Mouse (Mus musculus): ENCODE results near the gene N4bp3.
"Not testable (repeated sequence)": the region's sequence is repeated elsewhere in the genome, so short reads cannot be mapped to it uniquely, and the experiment has no call there.

Gene N4bp3

DNA sequence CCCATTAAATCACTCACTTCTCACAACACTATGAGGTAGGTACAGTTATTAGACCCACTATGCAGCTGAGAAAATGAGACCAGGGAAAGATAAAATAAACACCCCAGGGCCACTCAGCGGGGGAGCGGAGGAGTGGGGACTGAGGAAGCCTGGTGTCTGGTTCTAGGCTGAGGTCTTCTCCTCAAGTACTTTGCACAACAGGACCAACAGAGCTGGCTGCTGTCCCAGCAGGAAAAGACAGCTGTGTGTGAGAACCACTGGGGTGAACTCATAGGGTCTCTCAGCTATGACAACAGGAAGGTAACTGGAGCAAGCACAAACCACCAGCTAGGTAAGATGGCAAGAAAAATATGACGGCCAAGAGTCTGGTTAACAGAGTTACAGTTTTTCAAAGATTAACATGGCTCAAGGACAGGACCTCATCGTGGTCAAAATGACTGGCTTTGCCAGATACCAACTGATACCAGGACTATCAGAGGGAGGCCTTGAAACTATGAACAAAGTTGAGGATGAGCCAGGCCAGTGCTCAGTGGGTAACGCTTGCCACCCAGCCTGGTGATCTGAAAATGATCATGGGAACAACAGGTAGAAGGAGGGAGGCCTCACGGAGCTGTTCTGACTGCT lies 18.4 kb downstream of the N4bp3 start:
- DNase-seq (ENCODE audit: extremely low read depth, low read depth, low spot score), result no peak

DNA sequence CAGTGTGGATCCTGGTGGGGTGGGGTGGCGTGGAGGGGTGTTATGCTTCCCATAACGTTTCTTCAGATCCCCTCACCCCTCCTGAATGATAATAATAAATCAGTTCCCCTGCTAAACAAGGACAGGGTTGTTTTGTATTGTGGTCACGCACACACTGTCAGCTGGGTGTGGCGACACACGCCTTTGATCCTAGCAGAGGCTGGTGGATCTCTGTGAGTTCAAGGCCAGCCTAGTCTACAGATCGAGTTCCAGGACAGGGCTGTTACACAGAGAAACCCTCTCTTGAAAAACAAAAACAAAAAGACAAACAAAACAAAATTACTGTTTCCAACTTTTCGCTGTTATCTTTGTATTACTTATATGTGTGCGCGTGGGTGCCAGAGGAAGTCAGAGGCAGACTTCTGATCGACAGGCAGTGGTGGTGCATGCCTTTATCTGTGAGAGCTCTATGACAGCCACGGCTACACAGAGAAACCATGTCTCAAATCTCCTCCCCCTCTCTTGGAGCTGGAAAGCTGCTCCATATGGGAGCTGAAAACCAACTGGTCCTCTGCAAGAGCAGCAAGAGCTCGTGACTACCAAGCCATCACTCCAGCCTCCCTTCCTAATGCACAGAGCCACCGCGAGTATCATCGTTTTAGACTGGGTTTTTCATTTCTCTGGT lies 20.9 kb downstream of the N4bp3 start:
- no peak for DNase-seq (ENCODE audit: extremely low read depth, low read depth, low spot score)

DNA sequence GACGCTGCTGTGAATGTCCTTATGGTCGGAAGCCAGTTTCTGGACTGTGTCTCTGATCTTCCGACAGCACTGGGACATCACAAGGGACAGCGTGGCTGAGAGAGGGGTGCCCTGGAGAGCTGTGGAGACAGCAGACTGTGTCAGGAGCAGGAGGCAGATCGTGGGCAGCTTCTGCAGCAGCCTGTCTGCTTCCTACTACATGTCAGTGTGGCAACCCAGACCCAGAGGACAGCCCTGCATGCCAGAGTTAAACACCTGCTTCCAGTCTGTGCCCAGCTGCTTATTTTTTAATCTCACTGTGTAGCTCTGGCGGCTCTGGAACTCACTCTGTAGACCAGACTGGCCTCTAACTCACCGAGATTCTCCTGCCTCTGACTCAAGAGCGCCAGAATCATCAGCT lies 22.7 kb downstream of the N4bp3 start:
- DNase-seq (ENCODE audit: extremely low read depth, low read depth, low spot score), result no peak

DNA sequence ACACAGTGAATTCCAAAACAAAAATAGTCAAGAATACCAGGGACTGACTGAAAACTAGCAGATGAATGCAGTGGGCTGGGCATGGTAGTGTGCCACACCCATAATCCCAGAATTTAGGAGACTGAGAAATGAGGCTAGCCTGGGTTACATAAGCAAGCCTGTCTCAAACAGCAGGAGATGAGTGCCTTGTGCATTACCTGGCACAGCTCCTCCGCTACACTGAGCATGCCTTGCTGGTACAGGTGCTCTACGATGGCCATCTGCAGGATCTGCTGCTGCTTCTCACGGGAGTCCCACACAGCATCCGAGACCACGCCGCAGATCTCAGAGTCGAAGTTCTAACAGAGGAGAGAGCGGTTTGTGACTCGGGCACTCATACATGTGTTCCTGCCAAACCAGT lies 23.2 kb downstream of the N4bp3 start:
- DNase-seq (ENCODE audit: extremely low read depth, low read depth, low spot score), result no peak

DNA sequence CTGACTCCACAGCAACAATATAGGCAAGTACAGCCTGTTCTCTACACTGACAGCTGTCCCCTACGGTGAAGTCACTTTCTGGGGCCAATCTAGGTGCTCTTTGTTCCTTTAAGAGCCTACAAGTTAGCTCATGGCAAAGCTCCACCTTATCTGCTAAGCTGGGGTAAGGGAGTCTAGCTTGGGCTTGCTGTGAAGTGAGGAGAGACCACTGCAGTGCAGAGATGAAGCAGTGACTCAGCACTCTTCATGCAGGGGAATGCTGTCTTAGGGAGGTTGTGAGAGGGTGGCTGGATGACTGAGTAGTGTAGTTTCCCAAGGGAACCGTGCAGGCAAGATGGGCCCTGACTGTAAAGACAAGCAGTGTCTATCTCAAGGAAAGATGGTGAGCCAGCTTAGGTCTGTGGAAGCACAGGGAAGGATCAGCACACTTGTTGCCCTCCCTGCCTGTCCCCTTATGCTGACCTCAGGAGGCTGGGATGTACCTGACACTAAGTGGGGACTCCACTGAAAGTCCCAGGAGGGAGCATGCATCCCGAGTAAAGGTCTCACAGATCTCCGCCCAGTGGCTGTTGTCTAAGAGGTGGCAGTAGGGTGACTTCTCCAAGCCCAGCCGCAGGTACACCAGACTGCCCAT lies 25.3 kb downstream of the N4bp3 start:
- no peak for DNase-seq (ENCODE audit: extremely low read depth, low read depth, low spot score)

DNA sequence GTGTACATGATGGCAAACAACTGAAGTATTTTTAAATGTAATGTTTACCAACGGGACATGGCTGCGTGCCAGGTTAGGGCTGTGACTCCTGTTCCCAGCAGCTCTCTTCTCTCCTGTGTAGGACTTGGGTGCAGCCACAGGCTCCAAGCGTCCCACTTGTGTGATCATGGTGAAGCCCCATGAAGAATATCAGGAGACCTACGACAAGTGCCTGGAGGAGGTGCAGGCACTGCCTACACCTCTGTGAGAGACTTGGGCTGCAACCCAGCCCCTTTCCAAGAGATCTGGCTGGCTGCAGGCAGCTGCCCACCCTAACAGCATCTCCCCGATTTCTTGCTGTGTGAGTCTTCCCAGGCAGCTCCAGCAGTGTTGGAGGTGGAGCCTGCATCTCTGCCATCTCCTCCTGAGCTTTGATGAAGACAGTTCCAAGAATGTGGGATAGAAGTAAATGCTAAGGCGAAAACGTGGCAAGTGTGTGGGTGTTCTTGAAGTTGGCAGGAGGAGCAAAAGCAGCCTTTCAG lies 27.6 kb downstream of the N4bp3 start:
- DNase-seq (ENCODE audit: extremely low read depth, low read depth, low spot score), result no peak

DNA sequence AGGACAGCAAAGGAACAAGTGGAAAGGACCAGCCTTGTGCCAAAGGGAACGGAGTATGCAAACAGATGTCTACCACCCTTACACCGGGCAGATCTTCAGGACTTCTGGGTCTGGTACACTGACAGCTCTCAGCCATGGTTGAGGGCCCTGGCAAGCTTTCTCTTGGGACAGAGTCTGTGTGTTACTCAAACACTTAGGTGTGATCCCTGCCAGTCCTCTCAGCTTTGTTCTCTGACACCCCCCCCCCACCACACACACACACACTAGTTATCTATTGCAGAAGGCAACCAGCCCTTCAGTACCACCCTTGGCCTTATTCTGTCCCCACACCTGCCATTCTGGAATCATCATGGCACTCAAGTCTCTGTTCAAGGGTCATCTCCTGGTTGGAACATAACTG lies 28.9 kb downstream of the N4bp3 start:
- no peak for DNase-seq (ENCODE audit: extremely low read depth, low read depth, low spot score)

DNA sequence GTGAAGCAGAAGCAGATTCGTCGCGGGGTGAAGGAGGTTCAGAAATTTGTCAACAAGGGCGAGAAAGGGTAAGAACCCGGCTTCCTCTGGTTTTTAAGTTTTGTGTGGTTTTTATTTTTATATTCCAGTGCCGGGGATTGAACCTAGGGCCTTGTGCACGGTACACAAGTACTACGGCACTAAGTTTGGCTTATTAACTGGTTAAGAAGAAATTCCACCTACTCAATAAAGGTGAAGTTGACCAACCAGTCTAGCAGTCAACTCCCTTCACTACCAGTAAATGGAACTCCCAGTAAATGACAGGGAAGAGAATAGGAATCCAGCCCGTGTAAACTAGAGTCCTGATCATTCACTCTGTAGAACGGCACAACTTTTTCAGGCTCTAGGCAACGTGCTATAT lies 30.6 kb downstream of the N4bp3 start:
- no peak for DNase-seq (ENCODE audit: extremely low read depth, low read depth, low spot score)

DNA sequence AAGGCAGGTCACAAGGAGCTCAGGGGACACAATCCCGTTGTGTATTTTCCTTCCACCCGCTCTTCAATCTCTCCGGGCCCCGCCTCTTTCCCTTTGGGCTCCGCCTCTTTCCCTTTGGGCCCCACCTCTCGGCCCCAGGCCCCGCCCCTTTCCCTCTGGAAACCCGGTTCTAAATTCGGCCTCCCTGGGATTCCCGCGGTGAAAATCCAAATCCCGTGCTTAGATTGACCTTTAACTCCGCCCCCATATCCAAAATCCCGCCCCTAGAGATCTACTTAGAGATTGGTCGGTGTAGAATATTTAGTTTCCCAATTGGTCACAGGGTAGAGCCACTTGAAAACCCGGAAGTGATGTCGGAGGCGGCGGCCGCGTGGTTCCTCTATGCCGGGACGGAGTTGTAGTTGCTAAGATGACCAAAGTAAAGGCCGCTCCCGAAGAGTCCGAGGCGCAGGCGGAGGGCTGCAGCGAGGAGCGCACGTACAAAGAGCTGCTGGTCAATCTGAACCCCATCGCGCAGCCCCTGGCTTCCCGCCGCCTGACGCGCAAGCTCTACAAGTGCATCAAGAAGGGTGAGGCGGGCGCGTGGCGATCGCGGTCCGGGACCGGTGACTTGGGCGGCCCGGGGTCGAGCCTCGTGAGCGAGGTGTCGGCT lies 31.1 kb downstream of the N4bp3 start, which contains the start of gene Nhp2:
Nhp2 (plus strand) TSS at position 327 of the 652 bp plus-strand sequence.
- peak; percentile 100 for DNase-seq (ENCODE audit: extremely low read depth, low read depth, low spot score)

DNA sequence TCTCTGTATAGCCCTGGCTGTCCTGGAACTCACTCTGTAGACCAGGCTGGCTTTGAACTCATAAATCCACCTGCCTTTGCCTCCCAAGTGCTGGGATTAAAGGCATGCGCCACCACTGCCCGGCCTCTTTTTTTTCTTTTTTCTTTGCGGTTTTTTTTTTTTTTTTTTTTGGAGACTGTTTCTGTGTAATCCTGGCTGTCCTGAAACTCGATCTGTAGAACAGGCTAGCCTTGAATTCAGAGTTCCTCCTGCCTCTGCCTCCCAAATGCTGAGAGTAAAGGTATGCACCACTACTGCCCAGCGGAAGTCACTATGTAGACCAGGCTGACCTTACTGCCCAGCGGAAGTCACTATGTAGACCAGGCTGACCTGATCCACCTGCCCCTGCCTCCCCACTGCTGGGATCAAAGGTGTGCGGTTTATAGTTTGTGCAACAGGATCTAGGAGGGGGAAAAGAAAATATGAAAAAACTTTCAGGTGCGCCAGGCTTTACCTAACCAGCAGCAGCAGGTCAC lies 31.7 kb downstream of the N4bp3 start:
- no peak for DNase-seq (ENCODE audit: extremely low read depth, low read depth, low spot score)

DNA sequence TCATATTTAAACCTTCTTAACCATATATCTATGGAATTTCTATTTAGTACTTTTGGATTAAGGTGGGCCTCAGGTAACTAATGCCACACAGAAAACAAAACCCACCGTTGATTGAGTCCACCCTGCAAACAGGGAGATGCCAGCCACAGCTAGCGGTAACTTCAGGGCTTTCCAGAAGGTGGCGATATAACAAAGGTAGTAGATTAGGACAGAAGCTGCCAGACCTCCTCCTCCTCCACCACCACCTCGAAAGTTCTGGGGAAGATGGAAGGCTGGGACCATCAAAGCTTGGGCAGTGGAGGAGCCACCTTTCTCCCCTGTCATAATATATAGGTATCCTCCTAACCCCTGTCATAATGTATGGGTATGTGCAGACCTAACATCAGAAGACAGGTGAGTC lies 32.9 kb downstream of the N4bp3 start:
- DNase-seq (ENCODE audit: extremely low read depth, low read depth, low spot score), result no peak

DNA sequence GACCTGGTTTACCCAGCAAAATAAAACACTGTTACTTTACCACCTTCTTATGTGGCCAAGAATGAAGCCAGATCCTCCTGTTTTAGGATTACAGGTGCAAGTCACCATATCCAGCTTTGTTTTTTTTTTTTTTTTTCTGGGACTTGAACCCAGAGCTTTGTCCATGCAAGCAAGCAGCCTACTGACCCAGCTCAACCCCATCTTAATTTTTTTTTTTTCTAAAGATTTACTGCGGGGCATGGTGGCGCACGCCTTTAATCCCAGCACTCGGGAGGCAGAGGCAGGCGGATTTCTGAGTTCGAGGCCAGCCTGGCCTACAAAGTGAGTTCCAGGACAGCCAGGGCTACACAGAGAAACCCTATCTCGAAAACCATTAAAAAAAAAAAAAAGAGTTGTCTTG lies 34.5 kb downstream of the N4bp3 start:
- DNase-seq (ENCODE audit: extremely low read depth, low read depth, low spot score), result not testable (repeated sequence)

DNA sequence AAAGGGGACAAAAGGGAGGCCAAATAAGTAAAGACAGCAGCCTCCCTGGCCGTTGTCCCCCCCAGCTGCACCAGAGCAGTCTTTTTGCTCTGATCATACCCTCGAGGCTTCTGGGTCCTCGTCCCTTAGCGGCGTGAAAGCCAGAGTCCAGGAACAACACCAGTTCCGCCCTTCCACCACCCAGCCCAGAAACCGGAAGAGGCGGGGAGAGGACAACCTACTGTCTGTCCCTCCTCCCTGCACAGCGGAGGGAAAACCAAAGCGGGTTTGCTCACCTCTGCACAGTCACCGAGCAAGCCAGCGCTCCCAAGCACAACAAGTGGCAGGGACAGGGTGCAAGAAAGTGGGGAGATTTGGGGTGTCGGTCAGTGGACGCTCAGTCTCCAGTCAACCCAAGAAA lies 35.0 kb downstream of the N4bp3 start:
- DNase-seq (ENCODE audit: extremely low read depth, low read depth, low spot score), result no peak

DNA sequence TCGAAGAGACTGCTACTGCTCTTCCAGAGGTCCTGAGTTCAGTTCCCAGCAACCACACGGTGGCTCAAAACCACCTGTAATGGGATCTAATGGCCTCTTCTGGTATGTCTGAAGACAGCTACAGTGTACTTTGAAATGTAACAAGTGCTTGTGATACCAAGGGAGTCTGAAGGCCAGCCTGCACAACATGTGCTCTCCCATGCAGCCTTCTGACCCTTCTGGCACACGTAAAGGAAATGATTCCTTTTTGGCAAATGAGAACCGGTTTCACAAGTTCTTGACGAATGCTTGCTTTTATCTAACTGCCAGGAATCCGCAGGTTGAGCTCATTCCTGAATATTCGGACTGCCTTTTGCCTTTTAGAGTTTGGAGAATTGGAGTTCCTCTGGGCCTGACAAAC lies 35.5 kb downstream of the N4bp3 start:
- DNase-seq (ENCODE audit: extremely low read depth, low read depth, low spot score), result no peak

DNA sequence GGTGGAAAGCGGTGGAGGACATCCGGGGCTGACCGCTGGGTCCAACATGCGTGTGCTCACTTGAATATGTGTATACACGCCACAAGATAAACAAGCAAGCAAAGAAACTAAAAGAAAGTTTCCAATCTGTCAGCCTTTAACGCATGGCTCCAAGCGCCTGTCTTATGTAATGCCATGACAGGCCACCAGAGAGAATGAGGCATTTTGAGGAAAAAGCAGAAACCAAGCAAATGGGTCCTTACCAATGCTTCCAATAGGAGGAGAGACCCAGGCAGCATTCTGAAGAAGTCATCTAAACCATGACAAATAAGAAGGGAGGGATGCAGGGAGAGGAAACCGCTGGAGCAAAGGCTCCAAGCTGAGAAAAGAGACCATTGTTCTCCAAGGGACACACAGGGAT lies 36.4 kb downstream of the N4bp3 start:
- no peak for DNase-seq (ENCODE audit: extremely low read depth, low read depth, low spot score)

DNA sequence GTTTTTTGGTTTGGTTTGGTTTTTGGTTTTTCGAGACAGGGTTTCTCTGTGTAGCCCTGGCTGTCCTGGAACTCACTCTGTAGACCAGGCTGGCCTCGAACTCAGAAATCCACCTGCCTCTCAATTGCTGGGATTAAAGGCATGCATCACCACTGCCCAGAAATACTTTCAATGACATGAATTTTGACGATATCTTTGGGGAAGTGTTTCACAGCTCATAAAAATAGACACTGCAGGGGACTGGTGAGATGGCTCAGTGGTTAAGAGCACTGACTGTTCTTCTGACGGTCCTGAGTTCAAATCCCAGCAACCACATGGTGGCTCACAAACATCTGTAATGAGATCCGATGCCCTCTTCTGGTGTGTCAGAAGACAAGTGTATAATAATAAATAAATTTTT lies 40.7 kb downstream of the N4bp3 start:
- DNase-seq (ENCODE audit: extremely low read depth, low read depth, low spot score), result not testable (repeated sequence)

DNA sequence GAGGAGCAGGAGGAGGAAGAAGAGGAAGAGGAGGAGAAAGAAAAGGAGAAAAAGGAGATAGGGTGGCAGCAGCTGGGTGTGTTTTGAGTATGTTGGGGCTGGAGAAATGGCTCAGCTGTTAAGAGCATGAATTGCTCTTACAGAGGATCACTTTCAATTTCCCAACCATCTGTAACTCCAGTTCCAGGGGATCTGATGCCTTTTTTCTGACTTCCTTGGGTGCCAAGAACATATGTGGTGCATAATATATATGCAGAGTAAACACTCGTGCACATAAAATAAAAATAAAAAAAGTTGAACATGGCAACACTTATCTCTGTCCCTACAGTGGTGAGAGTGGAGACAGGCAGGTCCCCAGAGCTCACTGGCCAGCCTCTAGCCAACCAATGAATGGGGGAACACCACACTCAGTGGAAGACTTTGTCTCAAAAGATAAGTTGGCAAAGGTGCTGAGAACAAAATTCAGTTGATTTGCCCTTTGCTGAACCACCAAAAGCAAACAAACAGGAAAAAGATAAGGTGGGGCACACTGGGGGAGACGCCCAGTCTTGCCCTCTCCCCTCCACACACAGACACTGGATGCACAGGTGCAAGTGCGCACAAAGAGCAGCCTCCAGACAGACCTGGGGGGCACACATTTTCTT lies 41.3 kb downstream of the N4bp3 start:
- no peak for DNase-seq (ENCODE audit: extremely low read depth, low read depth, low spot score)

DNA sequence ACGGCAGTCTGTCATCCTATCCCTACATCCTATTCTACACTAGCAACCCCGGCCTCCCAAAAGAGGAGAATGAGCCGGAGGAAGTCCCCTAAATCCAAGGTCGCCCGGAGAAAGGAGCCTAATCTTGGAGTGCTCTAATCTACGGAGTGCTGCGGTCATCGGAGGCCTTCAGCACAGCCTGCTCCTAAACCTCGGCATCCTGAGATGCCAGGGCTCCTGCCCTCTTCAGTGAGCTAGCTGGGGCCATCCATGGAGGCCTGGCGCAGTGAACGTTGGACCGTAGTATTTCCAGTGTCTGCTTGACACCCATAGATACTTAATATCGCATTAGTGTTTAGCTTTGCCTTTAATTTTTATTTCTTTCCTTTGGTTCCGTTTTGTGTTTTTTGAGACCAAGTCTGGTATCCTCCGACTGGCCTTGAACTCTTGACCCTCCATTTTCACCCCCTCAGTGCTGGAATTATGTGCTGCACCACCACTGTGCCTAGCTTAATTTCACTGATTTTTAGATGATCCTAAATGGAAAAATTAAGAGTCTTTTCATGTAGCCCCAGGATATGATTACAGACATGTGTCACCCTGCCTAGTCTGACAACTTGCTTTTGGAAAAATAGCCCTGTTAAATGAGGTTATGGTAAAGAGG lies 43.4 kb downstream of the N4bp3 start:
- DNase-seq (ENCODE audit: extremely low read depth, low read depth, low spot score), result no peak

DNA sequence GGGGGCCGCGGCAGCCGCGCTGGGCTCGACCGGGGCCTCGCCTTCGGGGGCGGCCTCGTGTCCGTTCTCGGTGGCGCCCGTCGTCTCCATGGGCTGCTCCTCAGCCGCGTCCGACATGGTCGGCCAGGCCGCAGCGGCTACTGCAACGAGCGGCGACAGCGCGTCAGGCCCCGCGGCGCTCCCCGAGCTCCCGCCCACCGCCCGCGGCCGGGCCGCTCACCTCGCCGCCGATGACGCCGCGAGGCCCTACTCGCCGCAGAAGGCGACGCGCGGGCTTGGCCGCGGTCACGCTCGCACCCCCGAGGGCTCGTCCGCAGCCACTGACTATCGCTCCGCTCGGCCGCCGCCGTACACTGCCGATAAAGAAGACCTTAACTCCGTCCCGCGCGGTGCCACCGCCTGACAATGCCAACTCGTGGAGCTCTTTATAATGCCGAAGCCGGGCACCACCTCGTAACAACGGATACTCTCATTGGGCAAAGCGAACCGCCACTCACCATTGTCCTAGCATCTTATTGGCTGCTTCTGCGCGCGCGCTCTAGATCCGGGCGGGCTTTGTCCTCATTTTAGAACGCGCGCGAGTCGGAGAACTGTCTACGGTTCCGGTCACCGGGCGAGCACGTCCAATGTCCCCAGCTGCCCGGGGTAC lies 44.1 kb downstream of the N4bp3 start, which contains the start of gene Hnrnpab:
Hnrnpab (minus strand) TSS at position 401 of the 649 bp plus-strand sequence.
- DNase-seq (ENCODE audit: extremely low read depth, low read depth, low spot score), result no peak

All from fat pad, adult 2 months (tissue).